Mouse (Mus musculus) neural tube, embryonic 14.5 days (tissue): ENCODE measurements around the gene Fgfr2. TPM values are rescaled to one million over a fixed set of nuclear protein-coding genes. Genes with fewer than 3 reads are reported as not detected.

Source experiments
- ATAC-seq: fragments of 200-750 bp; cut with Nextera tagmentation; 2 replicates; pipeline ENCODE4 v1.8.0; 2017; ENCODE audit warnings: low read depth, mild to moderate bottlenecking, moderate TSS enrichment, moderate library complexity
- H3K27ac ChIP-seq: fragments of 300-500 bp; sonication (generic); 2 replicates; pipeline ENCODE4 v1.5.1; 2014; ENCODE audit warnings: low read depth, mild to moderate bottlenecking, control low read depth, low read length, moderate library complexity, mixed read lengths
- H3K27me3 ChIP-seq: fragments of 300-500 bp; sonication (generic); 2 replicates; pipeline ENCODE4 v1.6.1; 2014; ENCODE audit warnings: low read length; ENCODE audit not compliant: control insufficient read depth, insufficient read depth
- H3K36me3 ChIP-seq: fragments of 300-500 bp; sonication (generic); 2 replicates; pipeline ENCODE4 v1.6.1; 2014; ENCODE audit warnings: low read length, mixed read lengths; ENCODE audit not compliant: control insufficient read depth, insufficient read depth
- H3K4me1 ChIP-seq: fragments of 300-500 bp; sonication (generic); 2 replicates; pipeline ENCODE4 v1.6.1; 2014; ENCODE audit warnings: low read length; ENCODE audit not compliant: control insufficient read depth, insufficient read depth
- H3K4me2 ChIP-seq: fragments of 300-500 bp; sonication (generic); 2 replicates; pipeline ENCODE4 v1.6.1; 2014; ENCODE audit warnings: mild to moderate bottlenecking, low read depth, low read length, control low read depth
- H3K4me3 ChIP-seq: fragments of 300-500 bp; sonication (generic); 2 replicates; pipeline ENCODE4 v1.5.1; 2014; ENCODE audit warnings: low read depth, low read length, control low read depth, mixed read lengths
- H3K9ac ChIP-seq: fragments of 300-500 bp; sonication (generic); replicated peaks from 2 replicates; pipeline ENCODE4 v1.6.1; 2014; ENCODE audit warnings: low read depth, mild to moderate bottlenecking, control low read depth, low read length, mixed read lengths
- H3K9me3 ChIP-seq: fragments of 300-500 bp; sonication (generic); 2 replicates; pipeline ENCODE4 v1.6.1; 2016; ENCODE audit warnings: low read length; ENCODE audit not compliant: control insufficient read depth
- WGBS: fragments of 180-500 bp; shearing (Covaris S2); extraction: QIAGEN DNeasy Blood & Tissue Kit; methylation state at CpG from one replicate; pipeline ENCODE4 v1.1.7; 2014; 5-methylcytosine and 5-hydroxymethylcytosine counted together
- polyA plus RNA-seq: library from polyadenylated mRNA; unstranded; fragments of >200 nt; fragmentation: Nextera tagmentation; extraction: Ambion mirVana; gene quantifications from 2 replicates; pipeline ENCODE4 v1.2.1, GENCODE M21; 2014

Gene Fgfr2
- polyA plus RNA-seq, 1 experiment from 2014 or later: 28.1 TPM

DNA sequence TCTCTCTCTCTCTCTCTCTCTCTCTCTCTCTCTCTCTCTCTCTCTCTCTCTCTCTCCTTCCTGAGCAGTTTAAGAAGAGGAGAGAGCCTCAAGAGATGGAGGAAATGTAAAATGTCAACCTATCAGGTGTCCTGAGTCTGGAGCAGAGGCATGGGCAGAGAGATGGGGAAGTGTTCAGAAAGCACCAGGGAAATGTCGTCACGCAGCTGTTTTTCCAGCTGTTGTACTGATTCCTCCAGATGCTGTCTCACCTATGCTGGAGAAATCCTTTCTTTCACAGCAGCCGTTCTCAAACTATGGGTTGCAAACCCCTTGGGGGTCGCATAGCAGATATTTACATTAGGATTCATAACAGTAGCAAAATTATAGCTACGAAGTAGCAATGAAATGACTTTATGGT lies 2156.7 kb downstream of the Fgfr2 start:
- H3K27me3 ChIP-seq: no peaks in the 10 kb centered on the region
- H3K27ac ChIP-seq: no peak overlapping the region
- H3K36me3 ChIP-seq: no peaks in the 10 kb centered on the region
- no peaks in the 10 kb centered on the region for H3K9me3 ChIP-seq
- no peak overlapping the region for H3K4me2 ChIP-seq
- 63% methylated on average over 5 of the region's 5 CpGs for WGBS
- H3K4me1 ChIP-seq: no peaks in the 10 kb centered on the region
- no peak overlapping the region for H3K4me3 ChIP-seq
- no peak for ATAC-seq
- no peak overlapping the region for H3K9ac ChIP-seq

DNA sequence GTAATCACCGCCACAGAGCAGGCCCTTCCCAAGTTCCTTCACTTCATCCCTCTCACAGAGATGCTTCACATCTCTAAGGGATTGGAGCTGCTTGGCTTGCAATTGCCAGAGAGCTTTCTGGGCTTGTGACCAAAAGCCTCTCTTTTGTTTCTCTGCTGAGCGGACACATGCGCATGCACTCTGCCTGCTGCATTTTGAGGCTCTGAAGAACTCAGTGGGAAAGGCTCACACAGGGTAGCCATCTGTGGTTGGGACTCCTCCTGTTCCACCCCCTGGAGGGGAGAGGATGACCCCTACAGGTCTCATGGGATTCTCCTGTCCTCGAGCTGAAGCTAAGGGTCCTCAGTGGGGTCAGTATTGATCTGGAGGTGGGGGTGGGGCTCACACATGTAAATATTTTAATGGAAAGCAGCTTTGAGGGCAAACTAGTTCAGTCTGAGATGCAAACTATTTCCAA lies 2157.2 kb downstream of the Fgfr2 start:
- Histone ChIP-seq H3K27ac (no peak overlapping the region), H3K36me3 (no peaks in the 10 kb centered on the region), H3K4me3 (no peak overlapping the region), H3K27me3 (no peaks in the 10 kb centered on the region), H3K9me3 (no peaks in the 10 kb centered on the region), H3K9ac (no peak overlapping the region), H3K4me2 (no peak overlapping the region), H3K4me1 (no peaks in the 10 kb centered on the region)
- peak; percentile 41; the same call in 1 of the 2 replicates for ATAC-seq
- 49% methylated on average over 4 of the region's 4 CpGs for WGBS

DNA sequence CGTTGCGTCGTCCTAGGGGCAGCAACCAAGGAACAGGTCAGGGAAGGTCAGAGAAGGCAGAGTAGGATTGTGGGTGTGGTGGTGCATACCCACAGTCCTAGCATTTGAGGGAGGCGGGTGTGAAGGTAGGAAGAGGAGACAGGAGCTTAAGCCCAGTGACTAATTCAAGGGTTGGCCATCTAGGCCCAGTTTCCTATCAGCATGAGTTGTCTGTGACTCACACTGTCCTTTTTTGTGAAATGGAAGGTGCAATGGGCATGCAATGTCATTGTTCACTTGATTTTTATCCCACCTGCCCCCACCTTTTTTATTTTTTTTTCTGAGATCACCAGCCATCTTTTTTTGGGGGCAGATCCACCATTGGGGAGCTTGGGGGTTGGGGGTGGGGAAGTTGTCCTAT lies 2157.8 kb downstream of the Fgfr2 start:
- no peak overlapping the region for H3K4me3 ChIP-seq
- no peak overlapping the region for H3K27ac ChIP-seq
- no peaks in the 10 kb centered on the region for H3K9me3 ChIP-seq
- ATAC-seq: no peak
- no peak overlapping the region for H3K4me2 ChIP-seq
- 90% methylated on average over 4 of the region's 4 CpGs for WGBS
- no peaks in the 10 kb centered on the region for H3K27me3 ChIP-seq
- no peaks in the 10 kb centered on the region for H3K4me1 ChIP-seq
- no peaks in the 10 kb centered on the region for H3K36me3 ChIP-seq
- no peak overlapping the region for H3K9ac ChIP-seq

- H3K27ac ChIP-seq: no peak overlapping the region
- no peaks in the 10 kb centered on the region for H3K4me1 ChIP-seq
- ATAC-seq: no peak
- H3K9ac ChIP-seq: no peak overlapping the region
- no peak overlapping the region for H3K4me2 ChIP-seq
- no peaks in the 10 kb centered on the region for H3K36me3 ChIP-seq
- no peaks in the 10 kb centered on the region for H3K9me3 ChIP-seq
- no peak overlapping the region for H3K4me3 ChIP-seq
- WGBS: 77% methylated on average over 5 of the region's 5 CpGs
- H3K27me3 ChIP-seq: no peaks in the 10 kb centered on the region
Measured at GRCm38 (mm10) chr7:130964686-130965085, 2158.5 kb downstream of the Fgfr2 start.

DNA sequence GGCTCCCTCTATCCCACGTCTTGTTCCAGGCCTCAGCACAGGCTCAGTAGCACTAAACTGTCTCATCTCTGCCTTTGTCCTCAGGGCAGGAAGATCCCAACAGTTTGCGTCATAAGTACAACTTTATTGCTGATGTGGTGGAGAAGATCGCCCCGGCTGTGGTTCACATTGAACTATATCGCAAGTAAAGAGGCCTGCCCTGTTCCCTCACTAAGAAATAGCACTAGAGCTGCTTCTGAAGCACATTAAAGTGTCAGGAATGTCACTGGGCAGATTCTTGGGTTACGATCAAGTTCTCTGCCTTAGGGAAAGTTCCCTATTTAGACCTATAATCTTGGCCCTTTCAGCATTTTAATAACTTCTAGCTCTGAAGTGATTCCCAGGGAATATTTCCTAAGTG lies 2161.7 kb downstream of the Fgfr2 start:
- Histone ChIP-seq H3K4me1 (no peaks in the 10 kb centered on the region), H3K27me3 (no peaks in the 10 kb centered on the region), H3K9me3 (no peaks in the 10 kb centered on the region), H3K27ac (no peak overlapping the region), H3K4me3 (no peak overlapping the region), H3K36me3 (no peaks in the 10 kb centered on the region), H3K9ac (no peak overlapping the region), H3K4me2 (no peak overlapping the region)
- WGBS: 88% methylated on average over 6 of the region's 6 CpGs
- ATAC-seq: no peak

GRCm38 (mm10) chr7:130959868-130960267 lies 2163.3 kb downstream of the Fgfr2 start:
- Histone ChIP-seq H3K4me2 (no peak overlapping the region), H3K9me3 (no peaks in the 10 kb centered on the region), H3K4me1 (no peaks in the 10 kb centered on the region), H3K36me3 (no peaks in the 10 kb centered on the region), H3K9ac (no peak overlapping the region), H3K27me3 (no peaks in the 10 kb centered on the region), H3K27ac (no peak overlapping the region), H3K4me3 (no peak overlapping the region)
- 56% methylated on average over 7 of the region's 7 CpGs for WGBS
- no peak for ATAC-seq

- Histone ChIP-seq H3K4me1 (no peaks in the 10 kb centered on the region), H3K27ac (no peak overlapping the region), H3K27me3 (no peaks in the 10 kb centered on the region), H3K4me2 (no peak overlapping the region), H3K4me3 (no peak overlapping the region), H3K36me3 (no peaks in the 10 kb centered on the region), H3K9ac (no peak overlapping the region), H3K9me3 (no peaks in the 10 kb centered on the region)
- WGBS: 70% methylated on average over 7 of the region's 7 CpGs
- ATAC-seq: no peak
Measured at GRCm38 (mm10) chr7:130958551-130958950, 2164.6 kb downstream of the Fgfr2 start.

DNA sequence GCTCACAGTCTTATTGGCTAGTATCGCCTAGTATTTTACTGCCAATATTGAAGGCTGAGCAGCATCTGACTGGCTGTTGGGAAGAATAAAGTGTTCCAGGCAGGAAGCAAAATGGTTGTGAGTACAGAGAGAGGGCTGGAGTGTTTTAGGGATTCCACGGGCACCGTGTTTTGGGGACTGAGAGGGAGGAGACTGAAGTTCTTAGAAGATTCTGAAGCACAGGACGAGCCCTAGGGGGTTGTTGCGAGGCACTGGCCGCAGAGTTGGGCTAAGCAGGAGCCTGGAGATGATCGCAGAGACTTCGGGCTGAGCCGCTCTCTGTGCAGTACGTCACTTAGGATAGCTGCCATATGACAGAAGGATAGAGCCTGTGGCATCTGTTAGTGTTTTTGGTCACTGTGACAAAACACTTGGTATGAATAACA lies 2169.0 kb downstream of the Fgfr2 start:
- ATAC-seq: no peak
- Histone ChIP-seq H3K9ac (no peak overlapping the region), H3K4me2 (no peak overlapping the region), H3K9me3 (no peaks in the 10 kb centered on the region), H3K4me3 (no peak overlapping the region), H3K27ac (no peak overlapping the region), H3K4me1 (no peaks in the 10 kb centered on the region), H3K27me3 (no peaks in the 10 kb centered on the region), H3K36me3 (no peaks in the 10 kb centered on the region)
- WGBS: 85% methylated on average over 10 of the region's 10 CpGs

DNA sequence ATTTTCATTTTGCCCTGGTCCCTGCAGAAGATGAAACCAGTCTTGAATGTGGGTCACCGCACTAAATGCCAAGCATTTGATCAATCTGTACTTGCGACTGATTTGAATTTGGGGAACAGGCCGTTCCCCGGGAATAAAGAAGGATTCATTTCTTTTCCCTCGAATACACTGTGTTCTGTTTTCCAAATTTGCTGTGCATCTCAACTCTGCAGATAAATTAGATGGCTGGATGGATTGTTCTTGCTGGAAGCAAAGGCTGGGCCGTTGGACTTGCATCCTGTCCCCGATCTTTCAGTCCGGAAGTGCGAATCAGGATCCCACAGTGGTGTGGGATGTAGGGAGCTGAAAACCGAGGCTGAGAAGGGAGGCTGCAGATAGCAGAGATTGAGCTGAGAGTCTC lies 2169.8 kb downstream of the Fgfr2 start:
- H3K36me3 ChIP-seq: no peaks in the 10 kb centered on the region
- H3K4me2 ChIP-seq: no peak overlapping the region
- no peak for ATAC-seq
- no peak overlapping the region for H3K27ac ChIP-seq
- no peaks in the 10 kb centered on the region for H3K27me3 ChIP-seq
- no peaks in the 10 kb centered on the region for H3K4me1 ChIP-seq
- no peak overlapping the region for H3K4me3 ChIP-seq
- no peak overlapping the region for H3K9ac ChIP-seq
- no peaks in the 10 kb centered on the region for H3K9me3 ChIP-seq
- 90% methylated on average over 10 of the region's 10 CpGs for WGBS

DNA sequence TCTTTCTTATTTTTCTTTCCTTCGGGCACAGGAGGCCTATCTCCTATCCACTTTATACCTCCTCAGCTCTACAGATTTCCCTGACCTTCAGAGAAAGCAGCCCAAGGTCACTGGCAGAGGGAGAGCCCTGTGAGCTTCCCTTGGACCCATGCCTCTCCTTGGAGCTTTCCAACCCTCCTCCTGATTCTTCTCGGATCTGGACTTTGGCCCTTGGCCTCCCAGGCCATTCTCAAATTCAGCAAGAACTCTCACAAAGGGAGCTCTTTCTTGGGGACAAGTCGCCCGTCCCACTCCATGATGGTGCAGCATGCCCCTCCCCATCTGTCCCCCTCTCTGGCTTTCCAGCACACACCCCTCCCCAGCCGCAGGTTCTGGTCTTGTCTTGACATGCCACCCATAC lies 2172.1 kb downstream of the Fgfr2 start:
- H3K36me3 ChIP-seq: no peaks in the 10 kb centered on the region
- H3K27me3 ChIP-seq: no peaks in the 10 kb centered on the region
- no peaks in the 10 kb centered on the region for H3K9me3 ChIP-seq
- no peak for ATAC-seq
- H3K9ac ChIP-seq: no peak overlapping the region
- no peak overlapping the region for H3K4me2 ChIP-seq
- no peaks in the 10 kb centered on the region for H3K4me1 ChIP-seq
- no peak overlapping the region for H3K4me3 ChIP-seq
- no peak overlapping the region for H3K27ac ChIP-seq
- WGBS: 89% methylated on average over 5 of the region's 5 CpGs
